Mouse (Mus musculus): ENCODE results near the gene Kpna6. TPM values are rescaled to one million over a fixed set of nuclear protein-coding genes. Genes with fewer than 3 reads are reported as not detected.
A peak's percentile ranks its signal among the peaks of the same experiment; 100 is the strongest.

Gene Kpna6
- total RNA-seq, 2 experiments from 2014 or later, result 69.9 to 72.4 TPM

GRCm38 (mm10) chr4:129661584-129661983, 11.0 kb downstream of the Kpna6 start:
- DNase-seq, result no peak
- intact Hi-C loops (cut with DNase I), result no loop called here

GRCm38 (mm10) chr4:129654770-129655169, 17.8 kb downstream of the Kpna6 start:
- DNase-seq, result no peak
- intact Hi-C loops (cut with DNase I), result no loop called here

- intact Hi-C loops (cut with DNase I), result no loop called here
- DNase-seq, result no peak
Measured at GRCm38 (mm10) chr4:129650359-129650758, 22.2 kb downstream of the Kpna6 start.

GRCm38 (mm10) chr4:129648656-129649055, 23.9 kb downstream of the Kpna6 start:
- DNase-seq, result no peak
- intact Hi-C loops (cut with DNase I), result no loop called here

GRCm38 (mm10) chr4:129645204-129645603, 27.4 kb downstream of the Kpna6 start:
- DNase-seq, result no peak
- intact Hi-C loops (cut with DNase I), result no loop called here

GRCm38 (mm10) chr4:129641756-129642155, 30.8 kb downstream of the Kpna6 start:
- intact Hi-C loops (cut with DNase I), result no loop called here
- no peak for DNase-seq

- intact Hi-C loops (cut with DNase I), result no loop called here
- DNase-seq, result peak; percentile 93 to 95
Measured at GRCm38 (mm10) chr4:129640638-129641467, 31.7 kb downstream of the Kpna6 start, which contains the start of gene Txlna. Gene Txlna, minus strand, starts transcription at chr4:129641065.

GRCm38 (mm10) chr4:129640101-129640637, 32.4 kb downstream of the Kpna6 start:
- peak; percentile 47 to 50 for DNase-seq
- intact Hi-C loops (cut with DNase I), result no loop called here

- intact Hi-C loops (cut with DNase I), result no loop called here
- no peak for DNase-seq
Measured at GRCm38 (mm10) chr4:129639221-129639620, 33.3 kb downstream of the Kpna6 start.

- intact Hi-C loops (cut with DNase I), result no loop called here
- DNase-seq, result no peak
Measured at GRCm38 (mm10) chr4:129633852-129634251, 38.7 kb downstream of the Kpna6 start.

- no peak for DNase-seq
- intact Hi-C loops (cut with DNase I), result no loop called here
Measured at GRCm38 (mm10) chr4:129631867-129632266, 40.7 kb downstream of the Kpna6 start.

GRCm38 (mm10) chr4:129630944-129631343, 41.6 kb downstream of the Kpna6 start:
- intact Hi-C loops (cut with DNase I), result no loop called here

GRCm38 (mm10) chr4:129626035-129626434, 46.5 kb downstream of the Kpna6 start:
- intact Hi-C loops (cut with DNase I), result no loop called here
- DNase-seq, result no peak

More at GRCm38 (mm10) chr4:129630944-129631343, 41.6 kb downstream of the Kpna6 start:
- DNase-seq, result peak in 1 of 2 experiments; percentile 38

GRCm38 (mm10) chr4:129625496-129625895, 47.1 kb downstream of the Kpna6 start:
- intact Hi-C loops (cut with DNase I), result no loop called here
- no peak for DNase-seq

GRCm38 (mm10) chr4:129625029-129625370, 47.6 kb downstream of the Kpna6 start:
- DNase-seq, result peak; percentile 53 to 65
- intact Hi-C loops (cut with DNase I), result no loop called here

GRCm38 (mm10) chr4:129624281-129625028, 48.1 kb downstream of the Kpna6 start:
- intact Hi-C loops (cut with DNase I), result no loop called here
- DNase-seq, result peak; percentile 84

- DNase-seq, result peak; percentile 42 to 52
- intact Hi-C loops (cut with DNase I), result no loop called here
Measured at GRCm38 (mm10) chr4:129623681-129624091, 48.9 kb downstream of the Kpna6 start, which contains the start of gene Ccdc28b. Gene Ccdc28b, minus strand, starts transcription at chr4:129623947.

GRCm38 (mm10) chr4:129622803-129623535, 49.6 kb downstream of the Kpna6 start:
- intact Hi-C loops (cut with DNase I), result no loop called here
- DNase-seq, result no peak

- intact Hi-C loops (cut with DNase I), result no loop called here
- DNase-seq, result no peak
Measured at GRCm38 (mm10) chr4:129622120-129622802, 50.3 kb downstream of the Kpna6 start.

- intact Hi-C loops (cut with DNase I), result no loop called here
- DNase-seq, result peak in 1 of 2 experiments; percentile 44
Measured at GRCm38 (mm10) chr4:129621283-129621841, 51.2 kb downstream of the Kpna6 start.

All from heart, postnatal 14 days (tissue).